Mouse (Mus musculus): Measurements from ENCODE around the gene Sec24a.
A peak's percentile ranks its signal among the peaks of the same experiment; 100 is the strongest.
"Not testable (repeated sequence)": the region's sequence is repeated elsewhere in the genome, so short reads cannot be mapped to it uniquely, and the experiment has no call there.

Gene Sec24a

GRCm38 (mm10) chr11:51759941-51760657, 3.3 kb downstream of the Sec24a start:
- no peak for DNase-seq (ENCODE audit: low spot score in 2 of 2)

GRCm38 (mm10) chr11:51759251-51759650, 4.2 kb downstream of the Sec24a start:
- DNase-seq (ENCODE audit: low spot score in 2 of 2): no peak

DNA sequence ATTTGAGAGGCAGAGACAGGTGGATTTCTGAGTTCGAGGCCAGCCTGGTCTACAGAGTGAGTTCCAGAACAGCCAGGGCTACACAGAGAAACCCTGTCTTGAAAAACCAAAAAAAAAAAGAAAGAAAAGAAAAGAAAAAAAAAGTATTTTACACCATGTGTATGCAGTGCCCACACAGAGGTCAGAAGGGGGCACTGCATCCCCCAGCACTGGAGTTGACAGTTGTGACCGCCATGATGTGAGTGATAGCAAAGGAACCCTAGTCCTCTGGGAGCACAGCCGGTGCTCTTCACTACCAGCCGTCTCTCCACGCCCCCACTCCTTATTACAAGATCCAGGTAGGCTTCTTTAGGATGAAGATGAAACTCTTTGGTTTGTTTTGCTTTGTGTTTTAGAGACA, 5.2 kb downstream of the Sec24a start:
- not testable (repeated sequence) for DNase-seq (ENCODE audit: low spot score in 2 of 2)

DNA sequence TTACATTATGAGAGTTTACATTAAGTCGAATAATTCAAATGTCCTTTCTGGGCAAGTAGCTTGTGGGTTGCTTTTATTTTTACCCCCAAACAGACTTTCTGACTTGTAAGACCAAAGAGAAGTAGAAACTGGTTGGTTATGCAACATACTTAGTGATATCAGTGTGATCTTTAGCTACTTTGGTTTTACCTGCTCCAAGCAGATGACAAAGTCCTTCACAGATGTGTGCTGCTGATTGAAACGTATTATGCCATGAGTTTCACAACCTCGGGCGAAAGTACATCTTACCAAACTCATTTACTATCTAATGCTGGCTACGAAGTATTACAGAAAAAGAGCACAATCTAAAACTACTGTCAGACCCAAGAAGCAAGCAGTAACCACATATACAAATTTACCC, 5.8 kb downstream of the Sec24a start:
- no peak for DNase-seq (ENCODE audit: low spot score in 2 of 2)

GRCm38 (mm10) chr11:51757023-51757422, 6.4 kb downstream of the Sec24a start:
- no peak for DNase-seq (ENCODE audit: low spot score in 2 of 2)

DNA sequence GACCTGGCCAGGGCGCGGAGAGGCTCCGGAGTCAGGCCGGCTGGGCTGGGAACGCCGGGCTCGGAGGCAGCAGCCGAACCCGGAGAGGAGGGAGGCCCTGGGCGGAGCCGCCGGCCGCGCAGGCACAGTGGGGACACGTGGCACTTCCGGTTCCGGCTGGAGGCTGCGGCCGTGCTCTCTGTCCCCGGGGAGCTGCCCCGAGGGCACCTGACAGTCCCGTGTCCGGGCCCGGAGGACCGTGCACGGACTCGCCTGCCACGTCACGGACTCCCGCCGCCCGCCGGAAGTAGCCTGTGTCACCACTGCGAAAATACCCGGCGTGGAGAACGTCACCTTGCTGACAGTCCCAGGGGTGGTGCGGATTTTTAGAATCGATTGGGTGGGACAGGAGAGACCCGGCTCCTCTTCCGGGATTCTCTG, 7.1 kb downstream of the Sec24a start:
- peak; percentile 72 to 85 for DNase-seq (ENCODE audit: low spot score in 2 of 2)

- DNase-seq (ENCODE audit: low spot score in 2 of 2): no peak
These were observed 7.7 kb downstream of the Sec24a start for GRCm38 (mm10) chr11:51755621-51756311.

GRCm38 (mm10) chr11:51751623-51752225, 11.7 kb downstream of the Sec24a start:
- DNase-seq (ENCODE audit: low spot score in 2 of 2): not testable (repeated sequence)

DNA sequence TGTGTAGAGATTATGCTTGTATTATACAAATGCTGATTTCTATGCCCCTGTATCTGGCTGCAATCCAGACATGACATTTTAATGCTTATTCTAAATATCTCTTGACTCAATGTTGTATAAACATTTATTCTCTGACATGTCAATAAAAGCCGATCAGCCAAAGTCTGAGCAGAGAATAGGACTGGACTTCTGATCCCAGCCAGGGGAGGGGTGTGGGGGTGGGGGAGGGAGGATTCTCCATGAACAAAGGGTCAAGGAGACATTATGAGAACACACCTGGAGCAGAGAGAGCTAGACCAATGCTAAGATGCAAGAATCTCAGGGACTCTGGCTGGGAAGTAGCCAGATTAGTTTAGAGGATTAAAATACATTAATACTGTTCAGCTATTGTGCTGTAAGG, 17.3 kb downstream of the Sec24a start:
- no peak for DNase-seq (ENCODE audit: low spot score in 2 of 2)

- no peak for DNase-seq (ENCODE audit: low spot score in 2 of 2)
These were observed 22.7 kb downstream of the Sec24a start for GRCm38 (mm10) chr11:51740701-51741100.

DNA sequence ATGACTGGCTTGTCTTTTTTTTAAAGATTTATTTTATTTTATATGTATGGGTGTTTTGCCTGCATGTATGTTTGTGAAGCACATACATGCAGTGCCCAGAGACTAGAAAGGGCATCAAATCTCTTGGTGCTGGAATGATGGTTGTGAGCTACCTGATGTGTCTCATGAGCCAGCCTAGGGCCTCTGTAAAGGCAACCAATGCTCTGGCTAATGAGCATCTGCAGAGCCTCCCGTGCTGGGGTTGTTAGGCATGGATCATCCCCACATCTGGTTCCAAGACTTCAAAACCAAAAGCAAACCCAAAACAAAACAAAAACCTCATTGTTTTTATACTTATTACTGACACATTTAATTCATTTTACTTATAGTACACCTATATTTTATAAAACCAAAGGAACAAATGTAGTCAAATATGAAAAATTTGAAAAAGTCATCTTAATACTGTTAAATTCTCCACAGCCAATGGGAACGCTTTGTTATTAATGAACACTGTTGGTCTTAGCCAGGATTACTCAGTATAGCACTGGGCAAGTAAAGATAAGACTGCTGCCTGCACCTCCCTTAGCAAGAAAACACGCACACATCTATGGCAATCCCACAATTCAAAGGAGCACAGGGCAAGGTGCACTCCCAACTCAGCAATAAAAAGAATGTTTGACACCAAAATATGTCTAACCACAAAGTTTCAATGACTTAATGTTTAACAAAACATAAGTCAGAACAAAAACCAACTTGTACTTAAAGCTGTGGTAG, 24.6 kb downstream of the Sec24a start:
- no peak for DNase-seq (ENCODE audit: low spot score in 2 of 2)

GRCm38 (mm10) chr11:51734218-51734617, 29.2 kb downstream of the Sec24a start:
- DNase-seq (ENCODE audit: low spot score in 2 of 2): not testable (repeated sequence)

DNA sequence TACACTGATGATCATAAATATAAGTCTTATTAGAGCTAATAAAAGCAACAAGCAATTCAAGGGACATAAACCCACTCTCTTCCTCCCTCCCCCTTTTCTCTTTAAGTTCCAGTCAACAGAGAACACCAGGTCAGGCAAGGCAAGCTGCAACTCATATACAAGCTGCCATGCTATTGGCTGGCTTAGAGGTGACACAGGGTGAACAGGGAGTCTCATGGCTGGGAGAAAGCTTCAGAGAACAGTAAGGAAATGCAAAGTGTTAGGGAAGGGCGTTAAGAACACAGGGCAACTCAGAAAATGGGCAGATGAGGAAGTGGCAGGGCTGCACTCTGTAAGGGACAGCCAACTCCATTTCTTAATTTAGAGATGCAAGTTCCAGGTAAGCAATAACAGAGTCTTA, 30.6 kb downstream of the Sec24a start:
- DNase-seq (ENCODE audit: low spot score in 2 of 2): no peak

DNA sequence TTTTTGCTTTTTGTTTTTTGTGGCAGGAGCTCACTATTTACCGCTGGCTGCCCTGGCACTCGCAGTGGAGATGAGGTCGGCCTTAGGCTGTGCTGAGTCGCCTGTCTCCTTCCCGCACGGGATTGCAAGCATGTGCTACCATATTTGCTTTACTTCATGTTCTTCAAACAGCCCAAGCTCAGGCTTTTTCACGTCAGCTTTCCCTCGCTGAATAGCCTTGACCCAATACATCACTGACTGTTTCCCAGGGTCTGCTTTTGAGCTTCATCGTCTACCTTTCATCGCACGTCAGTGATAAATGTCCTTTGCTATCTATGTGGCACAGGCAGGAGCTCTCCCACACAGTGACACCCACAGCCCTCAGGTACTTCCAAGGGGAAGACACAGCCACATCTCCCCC, 42.4 kb downstream of the Sec24a start:
- DNase-seq (ENCODE audit: low spot score in 2 of 2): no peak

DNA sequence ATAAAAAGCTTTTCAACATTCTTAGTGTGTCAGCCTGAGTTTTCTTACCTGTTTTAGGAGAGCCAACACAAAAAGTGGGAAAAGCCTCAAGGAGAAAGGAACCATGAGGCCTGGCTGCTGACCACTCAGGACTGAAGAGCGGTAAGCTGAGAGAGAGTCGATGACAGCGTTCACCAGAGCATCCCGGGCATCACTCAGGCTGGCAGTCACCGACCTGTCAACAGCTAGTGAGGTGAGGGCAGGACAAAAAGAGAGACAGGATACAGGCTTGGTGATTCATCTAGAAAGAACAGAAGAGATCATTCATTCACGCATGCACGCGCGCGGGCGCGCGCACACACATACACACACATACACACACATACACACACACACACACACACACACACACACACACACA, 56.4 kb downstream of the Sec24a start:
- no peak for DNase-seq (ENCODE audit: low spot score in 2 of 2)

DNA sequence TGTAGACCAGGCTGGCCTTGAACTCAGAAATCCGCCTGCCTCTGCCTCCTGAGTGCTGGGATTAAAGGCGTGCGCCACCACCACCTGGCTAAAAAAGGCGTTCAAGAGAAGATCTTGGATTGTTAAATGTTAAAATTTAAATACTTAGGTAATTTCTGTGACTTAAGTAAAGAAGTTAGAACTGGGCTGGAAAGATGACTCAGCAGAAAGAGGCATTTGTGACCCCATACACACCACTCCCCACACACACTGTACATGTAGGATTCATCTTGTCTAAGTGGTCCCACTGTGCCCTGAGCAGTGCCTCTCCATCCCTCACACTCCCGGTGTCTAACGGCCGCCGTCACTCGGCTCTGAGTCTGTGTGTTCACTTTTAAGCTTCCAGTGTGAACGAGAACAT, 57.0 kb downstream of the Sec24a start:
- DNase-seq (ENCODE audit: low spot score in 2 of 2): no peak

DNA sequence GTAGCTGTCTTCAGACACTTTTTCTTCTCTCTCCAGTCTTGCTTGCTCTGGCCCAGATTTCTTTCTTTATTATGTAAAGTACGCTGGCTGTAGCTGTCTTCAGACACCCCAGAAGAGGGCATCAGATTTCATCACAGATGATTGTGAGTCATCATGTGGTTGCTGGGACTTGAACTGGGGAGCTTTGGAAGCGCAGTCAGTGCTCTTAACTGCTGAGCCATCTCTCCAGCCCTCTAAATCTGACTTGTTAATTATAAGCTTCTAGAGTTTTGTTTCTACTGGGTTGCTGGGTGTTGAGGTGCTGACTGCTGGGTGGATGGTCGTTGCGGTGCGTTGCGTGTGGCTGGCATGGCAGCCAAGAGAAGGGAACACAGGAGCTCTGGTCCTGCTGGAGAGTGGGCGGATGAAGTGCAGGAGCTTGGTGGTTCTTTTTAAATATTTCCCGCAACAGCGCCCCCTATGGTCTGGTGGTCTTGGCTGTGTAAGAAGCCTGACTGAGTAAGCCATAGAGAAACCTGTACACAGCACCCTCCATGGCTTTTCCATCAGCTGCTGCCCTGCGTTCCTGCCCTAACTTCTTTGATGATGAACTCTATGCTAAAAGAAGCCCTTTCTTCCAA, 59.9 kb downstream of the Sec24a start:
- no peak for DNase-seq (ENCODE audit: low spot score in 2 of 2)

DNA sequence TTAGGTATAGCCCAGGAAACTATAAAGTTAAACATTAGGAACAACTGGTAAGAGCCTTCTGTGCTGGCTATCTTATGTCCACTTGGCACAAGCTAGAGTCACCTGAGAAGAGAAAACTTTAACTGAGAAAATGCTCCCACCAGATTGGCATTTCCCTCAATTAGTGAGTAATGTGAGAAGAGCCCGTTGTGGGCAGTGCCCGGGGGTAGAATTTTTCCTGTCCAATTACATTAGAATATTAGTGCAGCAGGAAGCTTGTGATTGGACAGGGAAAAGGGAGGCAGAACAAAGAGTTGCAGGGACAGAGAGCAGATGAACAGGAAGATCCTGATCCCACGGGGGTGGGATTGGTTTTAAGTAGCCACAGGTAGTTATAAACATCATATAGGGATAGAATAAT, 60.6 kb downstream of the Sec24a start:
- DNase-seq (ENCODE audit: low spot score in 2 of 2): no peak

DNA sequence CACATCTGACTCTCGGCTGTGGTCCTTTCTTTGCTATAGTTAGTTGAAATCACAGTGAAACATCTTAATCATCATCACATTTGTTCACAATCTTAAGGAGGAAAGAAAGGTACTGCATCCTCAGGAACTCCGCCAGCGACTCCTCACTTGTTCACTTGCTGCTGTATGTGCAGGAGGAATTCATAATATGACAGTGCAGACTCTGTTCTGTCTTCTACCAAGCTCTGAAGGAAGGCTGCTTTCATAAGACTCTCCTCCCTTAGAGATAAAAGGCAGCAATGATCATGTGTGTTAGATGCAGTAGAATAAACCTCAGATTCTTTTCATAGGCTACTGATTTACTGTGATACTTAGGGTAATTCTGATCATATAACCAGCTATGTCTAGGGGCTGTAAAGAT, 68.5 kb downstream of the Sec24a start:
- no peak for DNase-seq (ENCODE audit: low spot score in 2 of 2)

DNA sequence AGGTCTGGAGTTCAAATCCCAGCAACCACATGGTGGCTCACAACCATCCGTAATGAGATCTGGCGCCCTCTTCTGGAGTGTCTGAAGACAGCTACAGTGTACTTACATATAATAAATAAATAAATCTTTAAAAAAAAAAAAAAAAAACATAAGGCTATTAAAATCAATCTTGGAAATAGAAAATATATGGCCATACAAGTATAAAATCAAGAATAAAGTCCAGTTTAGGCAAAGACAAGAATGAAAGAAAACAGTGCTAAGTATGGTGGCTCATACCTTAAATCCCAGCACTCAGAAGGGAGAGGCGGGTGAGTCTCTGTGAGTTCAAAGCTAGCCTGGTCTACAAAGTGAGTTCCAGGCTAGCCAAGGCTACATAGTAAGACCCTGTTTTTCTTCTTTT, 72.8 kb downstream of the Sec24a start:
- not testable (repeated sequence) for DNase-seq (ENCODE audit: low spot score in 2 of 2)

- DNase-seq (ENCODE audit: low spot score in 2 of 2): no peak
These were observed 74.1 kb downstream of the Sec24a start for GRCm38 (mm10) chr11:51689343-51689742.

Measured in frontal cortex, postnatal 25 days (tissue).